ENCODE assay signal across 9 mouse cellular contexts in genomic region chr6:66962582-66963043, GRCm38 (mm10).
A peak's percentile ranks its signal among the peaks of the same experiment; 100 is the strongest.
DNase-seq lines count a peak whose midpoint lies in the region; ATAC-seq and TF ChIP-seq lines count a peak whose summit lies in the region.
"Had no signal": no experiment of that assay in that cellular context is flagged by ENCODE, and none has a peak within 500 bp of the region (broad histone marks: within the 10 kb centered on the region; RNA-seq: fewer than 3 reads in every experiment).

No protein-coding gene starts in this region.

- no peak overlapping the region for H3K9ac ChIP-seq in embryonic facial prominence, embryonic 15.5 days
- no peak overlapping the region for H3K9ac ChIP-seq in heart, embryonic 14.5 days (ENCODE audit: low read length)
- H3K9ac ChIP-seq in kidney, embryonic 15.5 days = no peak overlapping the region
- no peak overlapping the region for H3K9ac ChIP-seq in liver, postnatal 0 days (replicated peaks)
- H3K9ac ChIP-seq: limb, embryonic 12.5 days had no signal

- TF ChIP-seq CTCF in liver, postnatal 0 days (IDR thresholded peaks at IDR 0.05; ENCODE audit: low read depth) = peak; percentile 88

- H3K4me1 ChIP-seq in embryonic facial prominence, embryonic 15.5 days = no peaks in the 10 kb centered on the region; the same call in 1 of the 2 replicates
- peaks cover 21 to 49% of the 10 kb centered on the region in 2 experiments for H3K4me1 ChIP-seq in heart, embryonic 14.5 days (ENCODE audit: control insufficient read depth in 2 of 2, insufficient read depth in 2 of 2, low read length in 2 of 2)
- H3K4me1 ChIP-seq in kidney, embryonic 15.5 days = peaks cover 21% of the 10 kb centered on the region
- H3K4me1 ChIP-seq in liver, postnatal 0 days (ENCODE audit: insufficient read depth) = peaks cover 25% of the 10 kb centered on the region

- no peak overlapping the region for H3K27ac ChIP-seq in embryonic facial prominence, embryonic 15.5 days (replicated peaks)
- no peak overlapping the region for H3K27ac ChIP-seq in heart, embryonic 14.5 days (replicated peaks in 1 of 2; ENCODE audit: control insufficient read depth in 1 of 2, insufficient read depth in 1 of 2, low read depth in 2 of 2, low read length in 2 of 2)
- 0 out of 2 replicates have a peak overlapping the region, but pooled peaks have one; percentile 57 for H3K27ac ChIP-seq in kidney, embryonic 15.5 days
- H3K27ac ChIP-seq in liver, postnatal 0 days (ENCODE audit: low read depth) = no peak overlapping the region
- H3K27ac ChIP-seq: limb, embryonic 12.5 days had no signal

- 0 out of 2 replicates have a peak, but pooled peaks have one; percentile 51 for ATAC-seq in embryonic facial prominence, embryonic 15.5 days (ENCODE audit: insufficient number of reproducible peaks, low FRiP score, low TSS enrichment, low read depth)
- peak; percentile 60 for ATAC-seq in heart, embryonic 14.5 days (ENCODE audit: insufficient number of reproducible peaks, insufficient read depth, low FRiP score, low read depth)
- peak; percentile 76 for ATAC-seq in kidney, embryonic 15.5 days (replicated peaks; ENCODE audit: low FRiP score)
- ATAC-seq in liver, postnatal 0 days = peak; percentile 78
- peak; percentile 82 for ATAC-seq in neutrophil, adult 5-6 weeks (ENCODE audit: extremely low read depth, insufficient number of reproducible peaks, low FRiP score, poor library complexity, severe bottlenecking)

- no peak overlapping the region for H3K4me3 ChIP-seq in embryonic facial prominence, embryonic 15.5 days (replicated peaks)
- H3K4me3 ChIP-seq in heart, embryonic 14.5 days (ENCODE audit: control insufficient read depth in 1 of 2, insufficient read depth in 1 of 2, low read depth in 1 of 2, low read length in 2 of 2) = no peak overlapping the region
- H3K4me3 ChIP-seq in kidney, embryonic 15.5 days (replicated peaks) = no peak overlapping the region
- no peak overlapping the region for H3K4me3 ChIP-seq in liver, postnatal 0 days (ENCODE audit: low read depth, low read length)
- H3K4me3 ChIP-seq: limb, embryonic 12.5 days had no signal

- H3K27me3 ChIP-seq in embryonic facial prominence, embryonic 15.5 days = no peaks in the 10 kb centered on the region
- no peaks in the 10 kb centered on the region for H3K27me3 ChIP-seq in heart, embryonic 14.5 days (ENCODE audit: control insufficient read depth, insufficient read depth, low read length)
- H3K27me3 ChIP-seq in kidney, embryonic 15.5 days = no peaks in the 10 kb centered on the region
- no peaks in the 10 kb centered on the region for H3K27me3 ChIP-seq in liver, postnatal 0 days (ENCODE audit: insufficient read depth, low read length)
- H3K27me3 ChIP-seq: limb, embryonic 12.5 days had no signal

- H3K9me3 ChIP-seq in embryonic facial prominence, embryonic 15.5 days (replicated peaks) = no peaks in the 10 kb centered on the region
- H3K9me3 ChIP-seq in heart, embryonic 14.5 days (ENCODE audit: control insufficient read depth, low read length) = no peaks in the 10 kb centered on the region
- H3K9me3 ChIP-seq in kidney, embryonic 15.5 days (replicated peaks) = no peaks in the 10 kb centered on the region
- H3K9me3 ChIP-seq in liver, postnatal 0 days (ENCODE audit: low read length) = no peaks in the 10 kb centered on the region
- H3K9me3 ChIP-seq: limb, embryonic 12.5 days had no signal

- peak; percentile 59 for DNase-seq in adrenal gland, postnatal 10 days
- DNase-seq in adrenal gland, postnatal 4 days (ENCODE audit: low spot score in 2 of 2) = no peak
- DNase-seq in adrenal gland, postnatal 36 days = peak; percentile 33 to 56
- peak; percentile 34 for DNase-seq in liver, postnatal 0 days

- WGBS in embryonic facial prominence, embryonic 15.5 days = 24% methylated on average over 2 of the region's 2 CpGs
- 25% methylated on average over 2 of the region's 2 CpGs for WGBS in heart, embryonic 14.5 days
- 34% methylated on average over 2 of the region's 2 CpGs for WGBS in kidney, embryonic 15.5 days
- WGBS in liver, postnatal 0 days (ENCODE audit: insufficient replicate concordance) = 10% methylated on average over 2 of the region's 2 CpGs

- TF ChIP-seq EP300 in liver, postnatal 0 days (IDR thresholded peaks at IDR 0.05; ENCODE audit: low read depth) = no peak

- H3K36me3 ChIP-seq in embryonic facial prominence, embryonic 15.5 days = 0 out of 2 replicates have a peak, but pooled peaks cover 5% of the 10 kb centered on the region
- no peaks in the 10 kb centered on the region for H3K36me3 ChIP-seq in heart, embryonic 14.5 days (ENCODE audit: control insufficient read depth, insufficient read depth, low read length)
- H3K36me3 ChIP-seq in kidney, embryonic 15.5 days = 0 out of 2 replicates have a peak, but pooled peaks cover 6% of the 10 kb centered on the region
- H3K36me3 ChIP-seq in liver, postnatal 0 days (replicated peaks; ENCODE audit: insufficient read depth, low read length) = 0 out of 2 replicates have a peak, but pooled peaks cover 5% of the 10 kb centered on the region
- H3K36me3 ChIP-seq: limb, embryonic 12.5 days had no signal

- no peak overlapping the region for H3K4me2 ChIP-seq in embryonic facial prominence, embryonic 15.5 days (replicated peaks)
- H3K4me2 ChIP-seq in heart, embryonic 14.5 days (ENCODE audit: low read length) = no peak overlapping the region
- no peak overlapping the region for H3K4me2 ChIP-seq in kidney, embryonic 15.5 days
- H3K4me2 ChIP-seq in liver, postnatal 0 days (ENCODE audit: low read depth, low read length) = no peak overlapping the region
- H3K4me2 ChIP-seq: limb, embryonic 12.5 days had no signal

Comparison
In these comparisons a context has a peak if more than half of its experiments do, and no peak if none do; other contexts are left out.
1. DNase-seq: peak in adrenal gland, postnatal 10 days (single experiment), adrenal gland, postnatal 36 days (2 of 2) and liver, postnatal 0 days (single experiment); none in adrenal gland, postnatal 4 days (0 of 2).
2. Peak in every context shown above with its lines, with median percentiles within 50 percentile points of each other: ATAC-seq.